Mouse (Mus musculus): ENCODE data around the gene Ltbp1. TPM values are rescaled to one million over a fixed set of nuclear protein-coding genes. Genes with fewer than 3 reads are reported as not detected.

Gene Ltbp1
- polyA plus RNA-seq, 1 experiment from 2014 or later: 8.5 TPM

GRCm38 (mm10) chr17:75074978-75075699 is 69.8 kb downstream of the Ltbp1 start:
- 0 out of 2 replicates have a peak, but pooled peaks cover 3% of the 10 kb centered on the region for H3K36me3 ChIP-seq (replicated peaks)
- DNase-seq (ENCODE audit: low spot score): peak; percentile 34
- 74% methylated on average over 19 of the region's 19 CpGs for WGBS

DNA sequence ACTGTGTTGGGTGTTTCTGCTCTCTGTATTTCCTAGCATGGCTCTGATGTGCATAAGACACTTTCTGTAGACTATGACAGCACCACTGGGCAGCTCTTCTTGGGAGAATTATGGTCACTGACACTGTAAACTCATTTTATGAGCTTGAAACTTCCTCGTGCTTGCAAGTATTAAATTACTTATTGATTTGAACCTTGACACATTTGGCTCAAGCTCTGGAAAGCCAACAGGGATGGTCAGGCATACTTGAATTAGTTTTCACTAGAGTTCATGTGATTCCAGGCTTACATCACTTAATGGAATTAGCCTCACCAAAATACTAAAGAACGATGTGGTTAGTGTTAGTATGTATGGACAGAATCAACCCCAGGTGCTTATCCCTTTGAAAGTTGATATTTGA is 76.0 kb downstream of the Ltbp1 start:
- Histone ChIP-seq H3K27ac (replicated peaks) (no peak overlapping the region), H3K4me1 (peaks cover 6% of the 10 kb centered on the region), H3K27me3 (replicated peaks; ENCODE audit: low read depth, poor library complexity, severe bottlenecking) (no peaks in the 10 kb centered on the region), H3K9me3 (0 out of 2 replicates have a peak, but pooled peaks cover 6% of the 10 kb centered on the region), H3K4me3 (no peak overlapping the region), H3K36me3 (replicated peaks) (no peaks in the 10 kb centered on the region; the same call in 1 of the 2 replicates)
- 64% methylated on average over 2 of the region's 2 CpGs for WGBS
- no peak for DNase-seq (ENCODE audit: low spot score)

More at GRCm38 (mm10) chr17:75074978-75075699, 69.8 kb downstream of the Ltbp1 start:
- Histone ChIP-seq H3K9me3 (0 out of 2 replicates have a peak, but pooled peaks cover 2% of the 10 kb centered on the region), H3K27ac (replicated peaks) (no peak overlapping the region), H3K27me3 (replicated peaks; ENCODE audit: low read depth, poor library complexity, severe bottlenecking) (peaks cover 28% of the 10 kb centered on the region), H3K4me3 (no peak overlapping the region), H3K4me1 (peaks cover 31% of the 10 kb centered on the region)

DNA sequence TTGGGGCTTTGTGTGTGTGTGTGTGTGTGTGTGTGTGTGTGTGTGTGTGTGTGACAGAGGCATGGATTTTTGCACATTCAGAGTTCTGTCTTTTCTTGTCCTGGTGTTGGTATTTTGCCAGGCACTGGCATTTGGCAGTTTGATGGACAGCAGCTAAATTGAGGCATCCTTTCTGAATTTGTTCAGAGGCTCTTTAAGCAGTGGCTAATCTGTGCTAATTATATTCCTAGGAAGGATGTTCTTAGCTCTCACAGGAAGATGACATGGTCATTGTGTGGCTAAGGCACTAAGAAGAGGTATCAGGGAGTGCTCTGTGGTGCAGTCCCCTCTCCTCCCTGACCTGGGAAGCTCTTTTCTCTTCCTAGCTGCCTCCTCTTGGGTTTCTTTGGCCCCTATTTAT is 77.1 kb downstream of the Ltbp1 start:
- Histone ChIP-seq H3K27ac (replicated peaks) (no peak overlapping the region), H3K9me3 (0 out of 2 replicates have a peak, but pooled peaks cover 6% of the 10 kb centered on the region), H3K27me3 (replicated peaks; ENCODE audit: low read depth, poor library complexity, severe bottlenecking) (no peaks in the 10 kb centered on the region), H3K36me3 (replicated peaks) (no peaks in the 10 kb centered on the region; the same call in 1 of the 2 replicates), H3K4me1 (peaks cover 12% of the 10 kb centered on the region), H3K4me3 (no peak overlapping the region)
- no peak for DNase-seq (ENCODE audit: low spot score)

- H3K9me3 ChIP-seq: no peaks in the 10 kb centered on the region
- no peaks in the 10 kb centered on the region; the same call in 1 of the 2 replicates for H3K36me3 ChIP-seq (replicated peaks)
- H3K27ac ChIP-seq (replicated peaks): no peak overlapping the region
- WGBS: 52% methylated on average over 10 of the region's 10 CpGs
- H3K4me3 ChIP-seq: no peak overlapping the region
- H3K27me3 ChIP-seq (replicated peaks; ENCODE audit: low read depth, poor library complexity, severe bottlenecking): no peaks in the 10 kb centered on the region
- peaks cover 16% of the 10 kb centered on the region for H3K4me1 ChIP-seq
- DNase-seq (ENCODE audit: low spot score): peak; percentile 38
These were observed 82.1 kb downstream of the Ltbp1 start for GRCm38 (mm10) chr17:75087296-75087941.

- DNase-seq (ENCODE audit: low spot score): no peak
- no peaks in the 10 kb centered on the region for H3K27me3 ChIP-seq (replicated peaks; ENCODE audit: low read depth, poor library complexity, severe bottlenecking)
- no peaks in the 10 kb centered on the region; the same call in 1 of the 2 replicates for H3K36me3 ChIP-seq (replicated peaks)
- no peaks in the 10 kb centered on the region for H3K9me3 ChIP-seq
- H3K4me3 ChIP-seq: no peak overlapping the region
- H3K27ac ChIP-seq (replicated peaks): no peak overlapping the region
- H3K4me1 ChIP-seq: peaks cover 13% of the 10 kb centered on the region
- WGBS: 88% methylated on average over 4 of the region's 4 CpGs
These were observed 82.9 kb downstream of the Ltbp1 start for GRCm38 (mm10) chr17:75088232-75088631.

DNA sequence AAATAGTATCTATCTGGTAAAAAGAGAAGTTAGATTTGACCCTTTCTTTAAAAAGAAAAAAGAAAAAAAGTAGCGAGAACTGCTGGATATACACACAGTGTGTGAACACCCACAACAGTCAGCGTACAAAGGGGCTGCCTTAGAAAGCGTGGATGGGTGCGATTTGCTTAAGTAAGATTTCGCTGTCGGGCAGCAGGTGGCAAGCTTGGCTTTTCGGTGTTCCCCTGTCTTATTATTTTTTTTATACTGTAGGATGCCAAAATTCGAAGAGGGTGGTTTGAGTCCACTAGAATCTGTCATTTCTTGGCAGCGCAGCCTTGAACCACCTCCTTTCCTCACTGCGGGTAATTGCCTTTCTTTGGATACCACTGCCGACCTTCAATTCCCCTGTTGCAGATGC is 83.4 kb downstream of the Ltbp1 start:
- H3K36me3 ChIP-seq (replicated peaks): no peaks in the 10 kb centered on the region; the same call in 1 of the 2 replicates
- H3K4me1 ChIP-seq: peaks cover 13% of the 10 kb centered on the region
- no peak overlapping the region for H3K27ac ChIP-seq (replicated peaks)
- 89% methylated on average over 11 of the region's 11 CpGs for WGBS
- no peak for DNase-seq (ENCODE audit: low spot score)
- H3K4me3 ChIP-seq: no peak overlapping the region
- H3K27me3 ChIP-seq (replicated peaks; ENCODE audit: low read depth, poor library complexity, severe bottlenecking): no peaks in the 10 kb centered on the region
- H3K9me3 ChIP-seq: no peaks in the 10 kb centered on the region

GRCm38 (mm10) chr17:75090556-75090955 is 85.2 kb downstream of the Ltbp1 start:
- WGBS: 82% methylated on average over 6 of the region's 6 CpGs
- DNase-seq (ENCODE audit: low spot score): no peak
- no peak overlapping the region for H3K4me3 ChIP-seq
- H3K27ac ChIP-seq (replicated peaks): no peak overlapping the region
- H3K4me1 ChIP-seq: peaks cover 13% of the 10 kb centered on the region
- H3K27me3 ChIP-seq (replicated peaks; ENCODE audit: low read depth, poor library complexity, severe bottlenecking): no peaks in the 10 kb centered on the region
- H3K9me3 ChIP-seq: no peaks in the 10 kb centered on the region
- H3K36me3 ChIP-seq (replicated peaks): no peaks in the 10 kb centered on the region

DNA sequence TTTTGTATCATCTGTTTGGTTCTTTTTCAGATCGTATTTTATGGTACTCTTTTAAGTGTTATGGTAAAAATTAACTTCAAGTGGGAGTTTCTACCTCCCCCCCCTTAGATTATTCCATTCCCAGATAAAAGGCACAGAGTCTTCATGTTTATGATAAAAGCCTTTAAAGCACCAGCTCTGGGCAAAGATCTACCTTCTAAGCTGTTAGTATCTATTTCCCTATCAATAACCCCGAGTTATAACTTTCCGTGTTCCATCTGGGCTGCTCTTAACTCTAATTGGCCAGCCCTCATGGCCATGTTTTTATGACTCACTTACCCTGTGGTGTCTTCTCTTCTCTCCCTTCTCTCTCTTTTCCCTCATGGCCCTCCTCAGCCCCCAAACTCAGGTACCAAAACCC is 88.2 kb downstream of the Ltbp1 start:
- DNase-seq (ENCODE audit: low spot score): no peak
- 90% methylated on average over 3 of the region's 3 CpGs for WGBS
- H3K27ac ChIP-seq (replicated peaks): no peak overlapping the region
- H3K4me3 ChIP-seq: no peak overlapping the region
- no peaks in the 10 kb centered on the region for H3K27me3 ChIP-seq (replicated peaks; ENCODE audit: low read depth, poor library complexity, severe bottlenecking)
- no peaks in the 10 kb centered on the region for H3K9me3 ChIP-seq
- peaks cover 11% of the 10 kb centered on the region for H3K4me1 ChIP-seq
- no peaks in the 10 kb centered on the region for H3K36me3 ChIP-seq (replicated peaks)

- 88% methylated on average over 9 of the region's 9 CpGs for WGBS
These were observed 89.2 kb downstream of the Ltbp1 start for GRCm38 (mm10) chr17:75094591-75094990.

GRCm38 (mm10) chr17:75096727-75097126 is 91.4 kb downstream of the Ltbp1 start:
- WGBS: 82% methylated on average over 7 of the region's 7 CpGs
- no peak for DNase-seq (ENCODE audit: low spot score)
- Histone ChIP-seq H3K4me3 (no peak overlapping the region), H3K27ac (replicated peaks) (no peak overlapping the region), H3K36me3 (replicated peaks) (no peaks in the 10 kb centered on the region), H3K9me3 (no peaks in the 10 kb centered on the region), H3K27me3 (replicated peaks; ENCODE audit: low read depth, poor library complexity, severe bottlenecking) (no peaks in the 10 kb centered on the region), H3K4me1 (peaks cover 12% of the 10 kb centered on the region; the same call in 1 of the 2 replicates)

More at GRCm38 (mm10) chr17:75094591-75094990, 89.2 kb downstream of the Ltbp1 start:
- H3K36me3 ChIP-seq (replicated peaks): no peaks in the 10 kb centered on the region
- no peaks in the 10 kb centered on the region for H3K27me3 ChIP-seq (replicated peaks; ENCODE audit: low read depth, poor library complexity, severe bottlenecking)
- H3K27ac ChIP-seq (replicated peaks): no peak overlapping the region
- DNase-seq (ENCODE audit: low spot score): no peak
- H3K9me3 ChIP-seq: no peaks in the 10 kb centered on the region
- peaks cover 11% of the 10 kb centered on the region for H3K4me1 ChIP-seq
- H3K4me3 ChIP-seq: no peak overlapping the region

- Histone ChIP-seq H3K36me3 (replicated peaks) (no peaks in the 10 kb centered on the region), H3K4me1 (peaks cover 12% of the 10 kb centered on the region; the same call in 1 of the 2 replicates), H3K27ac (replicated peaks) (no peak overlapping the region), H3K4me3 (no peak overlapping the region), H3K27me3 (replicated peaks; ENCODE audit: low read depth, poor library complexity, severe bottlenecking) (no peaks in the 10 kb centered on the region), H3K9me3 (no peaks in the 10 kb centered on the region)
- WGBS: 70% methylated on average over 3 of the region's 3 CpGs
- DNase-seq (ENCODE audit: low spot score): no peak
These were observed 92.0 kb downstream of the Ltbp1 start for GRCm38 (mm10) chr17:75097367-75097766.

GRCm38 (mm10) chr17:75101215-75101614 is 95.8 kb downstream of the Ltbp1 start:
- no peak overlapping the region for H3K4me3 ChIP-seq
- 67% methylated on average over 4 of the region's 4 CpGs for WGBS
- H3K27me3 ChIP-seq (replicated peaks; ENCODE audit: low read depth, poor library complexity, severe bottlenecking): no peaks in the 10 kb centered on the region
- no peaks in the 10 kb centered on the region for H3K9me3 ChIP-seq
- H3K36me3 ChIP-seq (replicated peaks): no peaks in the 10 kb centered on the region
- no peak for DNase-seq (ENCODE audit: low spot score)
- peaks cover 12% of the 10 kb centered on the region; the same call in 1 of the 2 replicates for H3K4me1 ChIP-seq
- H3K27ac ChIP-seq (replicated peaks): no peak overlapping the region

GRCm38 (mm10) chr17:75101994-75102393 is 96.6 kb downstream of the Ltbp1 start:
- Histone ChIP-seq H3K27me3 (replicated peaks; ENCODE audit: low read depth, poor library complexity, severe bottlenecking) (no peaks in the 10 kb centered on the region), H3K36me3 (replicated peaks) (no peaks in the 10 kb centered on the region), H3K4me3 (no peak overlapping the region), H3K27ac (replicated peaks) (no peak overlapping the region), H3K9me3 (no peaks in the 10 kb centered on the region), H3K4me1 (peaks cover 12% of the 10 kb centered on the region; the same call in 1 of the 2 replicates)
- WGBS: 79% methylated on average over 8 of the region's 8 CpGs
- no peak for DNase-seq (ENCODE audit: low spot score)
